Mouse (Mus musculus) small intestine, adult 2 months (tissue): Measurements from ENCODE around the gene Anxa10.

Source experiments
- CTCF ChIP-seq: fragments of 200-500 bp; IDR thresholded peaks from 2 replicates; pipeline ENCODE4 v1.5.1; 2012; ENCODE audit warnings: low read depth, mild to moderate bottlenecking, control low read depth, inconsistent platforms, low read length, moderate library complexity, mixed read lengths; ENCODE audit not compliant: insufficient replicate concordance, insufficient read length; ENCODE audit errors: extremely low read depth
- POLR2A ChIP-seq: fragments of 200-500 bp; IDR thresholded peaks from 2 replicates; pipeline ENCODE4 v1.6.1; 2012; ENCODE audit warnings: low read depth, mild to moderate bottlenecking, control low read depth, inconsistent platforms, low read length, moderate library complexity

DNA sequence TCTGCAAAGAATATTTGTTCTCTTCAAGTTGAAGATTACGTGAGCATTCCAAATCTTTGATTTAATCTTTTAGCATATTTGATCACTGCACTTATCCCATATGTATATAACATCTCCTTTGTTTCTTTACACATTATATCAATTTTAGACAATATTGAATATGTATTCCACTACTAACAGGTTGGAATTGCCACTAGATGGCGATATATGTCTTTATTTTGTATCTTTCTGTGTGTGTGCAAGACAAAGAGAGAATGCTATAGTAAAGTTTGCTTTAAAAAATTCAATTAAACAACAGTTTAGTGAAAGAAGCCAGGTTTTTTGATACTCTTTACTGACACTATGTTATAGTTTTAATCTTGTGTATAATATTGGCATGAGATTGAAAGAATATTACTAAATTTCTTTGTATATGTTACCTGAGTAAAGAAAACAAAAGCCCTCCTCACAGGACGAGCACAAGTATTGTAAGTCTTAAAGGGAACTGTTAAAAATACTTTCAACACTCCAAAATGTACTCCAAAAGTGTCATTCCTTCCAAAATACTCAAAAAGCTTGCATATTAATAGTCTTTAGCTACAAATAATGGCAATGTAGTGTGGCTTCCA is 42.7 kb downstream of the Anxa10 start:
- TF ChIP-seq CTCF (no peak), POLR2A (no peak)
